Mouse (Mus musculus) kidney, postnatal 10 days (tissue): ENCODE data around the gene Tas2r123.

Source experiments
- DNase-seq: peaks from one replicate; pipeline ENCODE4 v3.0.0; 2021; ENCODE audit warnings: mixed read lengths

Tas2r123 gene

GRCm38 (mm10) chr6:132846842-132847241 lies at the start of gene Tas2r123:
Tas2r123 (plus strand) TSS chr6:132847142.
- no peak for DNase-seq

DNA sequence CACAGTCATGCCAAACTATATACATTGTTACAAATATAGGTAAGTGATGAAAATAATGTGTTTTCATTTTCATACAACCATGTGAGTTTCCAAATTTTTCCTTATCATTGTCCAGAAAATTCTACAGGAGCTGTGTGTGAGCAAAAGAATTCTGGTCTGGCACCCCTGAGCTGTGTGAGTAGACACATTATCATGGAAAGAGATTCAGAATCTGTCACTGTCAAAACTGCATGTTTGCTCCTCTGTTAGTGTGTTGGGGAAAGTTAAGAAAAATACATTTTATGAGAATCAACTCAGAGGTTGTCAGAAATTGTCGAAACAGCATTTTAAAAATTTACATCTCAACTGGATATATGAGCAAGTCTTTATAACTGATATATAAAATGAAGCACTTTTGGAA lies 44.4 kb upstream of the Tas2r123 start, which contains the start of gene Tas2r117:
TSS of gene Tas2r117 (plus strand) at position 301 of the 400 bp plus-strand sequence.
- DNase-seq, result no peak

GRCm38 (mm10) chr6:132855138-132855537 lies 8.2 kb downstream of the Tas2r123 start, which contains the start of gene Tas2r116:
Tas2r116 (plus strand) TSS chr6:132855438.
- no peak for DNase-seq

DNA sequence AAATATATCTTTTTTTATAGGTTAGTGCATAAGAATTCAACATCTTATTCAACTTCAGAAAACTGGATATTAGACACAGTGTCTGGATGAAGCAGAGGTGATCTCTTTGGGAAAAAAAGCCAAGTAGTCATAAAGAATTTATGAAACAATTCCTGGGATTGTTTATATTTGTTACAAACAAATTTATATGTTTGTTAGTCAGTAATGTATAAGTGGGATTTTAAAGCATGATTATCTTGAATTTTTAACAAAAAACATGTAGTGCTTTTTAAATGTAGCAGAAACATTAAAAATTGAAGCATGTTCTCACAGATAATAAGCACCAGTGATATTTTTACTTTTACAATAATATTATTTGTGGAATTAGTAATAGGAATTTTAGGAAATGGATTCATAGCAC lies 20.8 kb downstream of the Tas2r123 start, which contains the start of gene Tas2r110:
TSS of gene Tas2r110 (plus strand) at position 301 of the 400 bp plus-strand sequence.
- no peak for DNase-seq

GRCm38 (mm10) chr6:132892711-132893110 lies 45.8 kb downstream of the Tas2r123 start, which contains the start of gene Tas2r113:
Tas2r113 (plus strand) TSS chr6:132893011.
- DNase-seq, result no peak
